Mouse (Mus musculus) lung, adult 2 months (tissue): ENCODE measurements around the gene Galk2.

Experiments used
- CTCF ChIP-seq: fragments of 200-500 bp; IDR thresholded peaks from 2 replicates; pipeline ENCODE4 v1.5.1; 2011; ENCODE audit warnings: mild to moderate bottlenecking, low read length, control low read depth; ENCODE audit not compliant: insufficient read depth
- POLR2A ChIP-seq: fragments of 200-500 bp; IDR thresholded peaks from 2 replicates; pipeline ENCODE4 v1.6.1; 2011; ENCODE audit warnings: low read depth, mild to moderate bottlenecking, control low read depth, low read length, borderline replicate concordance; ENCODE audit errors: extremely low read depth

- TF ChIP-seq POLR2A (no peak), CTCF (no peak)
Measured at GRCm38 (mm10) chr2:125809551-125809950, 49.4 kb upstream of the Galk2 start.
